Mouse (Mus musculus) gastrocnemius, adult 18-20 months (tissue): ENCODE data around the gene Bves. TPM values are rescaled to one million over a fixed set of nuclear protein-coding genes. Genes with fewer than 3 reads are reported as not detected.
"Not testable (repeated sequence)": the region's sequence is repeated elsewhere in the genome, so short reads cannot be mapped to it uniquely, and the experiment has no call there.

Experiments used
- DNase-seq: peaks from one replicate; pipeline ENCODE4 v3.0.0; 2021; ENCODE audit warnings: low spot score
- total RNA-seq, 2 experiments: library from RNA; stranded (reverse); gene quantifications; 2 replicates each; pipeline ENCODE4 v1.2.3; 2021

The Bves gene
- total RNA-seq, 2 experiments from 2014 or later = 34.5 to 37.2 TPM

DNA sequence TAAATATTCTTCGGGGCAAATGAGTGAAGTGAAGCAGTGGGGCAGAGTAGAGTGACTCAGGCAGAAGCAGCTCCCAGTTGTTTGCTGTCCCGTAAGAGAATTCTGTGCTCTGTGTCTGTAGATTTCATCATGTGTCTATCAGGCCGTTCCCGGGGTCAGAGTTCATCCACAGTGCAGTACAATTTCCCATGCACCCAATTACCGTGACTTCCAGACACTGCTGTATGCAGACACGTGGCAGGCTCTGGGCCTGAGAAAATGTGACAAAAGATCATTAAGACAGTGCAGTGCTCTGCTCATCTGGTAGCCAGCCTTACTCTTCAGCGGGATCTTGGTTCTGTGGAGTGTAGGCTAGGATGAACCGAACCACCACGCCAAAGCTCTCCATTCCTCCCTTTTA is 9.6 kb downstream of the Bves start:
- DNase-seq = no peak

GRCm38 (mm10) chr10:45348143-45348542 is 12.6 kb downstream of the Bves start:
- not testable (repeated sequence) for DNase-seq

- DNase-seq = peak; percentile 56
These were observed 20.5 kb downstream of the Bves start for GRCm38 (mm10) chr10:45356091-45356490.

DNA sequence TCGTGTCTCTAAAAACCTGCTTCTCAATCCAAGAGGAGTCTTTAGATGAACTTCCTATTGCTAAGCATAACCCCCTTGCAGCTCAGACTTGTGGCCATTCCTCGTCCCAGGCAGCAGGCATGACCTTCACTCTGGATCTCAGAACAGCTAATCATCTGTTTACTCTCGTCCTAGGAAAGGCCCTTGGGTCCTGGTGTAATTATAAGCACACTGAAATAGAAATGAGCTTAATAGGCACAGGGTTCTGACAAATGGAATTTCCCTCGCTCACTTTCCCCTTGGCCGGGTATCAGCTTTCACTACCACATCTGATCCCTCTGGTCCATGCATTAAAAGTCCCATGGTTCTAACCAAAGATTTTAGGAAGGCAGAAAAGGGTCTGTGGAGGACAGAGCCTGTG is 27.8 kb downstream of the Bves start:
- DNase-seq = peak; percentile 67

DNA sequence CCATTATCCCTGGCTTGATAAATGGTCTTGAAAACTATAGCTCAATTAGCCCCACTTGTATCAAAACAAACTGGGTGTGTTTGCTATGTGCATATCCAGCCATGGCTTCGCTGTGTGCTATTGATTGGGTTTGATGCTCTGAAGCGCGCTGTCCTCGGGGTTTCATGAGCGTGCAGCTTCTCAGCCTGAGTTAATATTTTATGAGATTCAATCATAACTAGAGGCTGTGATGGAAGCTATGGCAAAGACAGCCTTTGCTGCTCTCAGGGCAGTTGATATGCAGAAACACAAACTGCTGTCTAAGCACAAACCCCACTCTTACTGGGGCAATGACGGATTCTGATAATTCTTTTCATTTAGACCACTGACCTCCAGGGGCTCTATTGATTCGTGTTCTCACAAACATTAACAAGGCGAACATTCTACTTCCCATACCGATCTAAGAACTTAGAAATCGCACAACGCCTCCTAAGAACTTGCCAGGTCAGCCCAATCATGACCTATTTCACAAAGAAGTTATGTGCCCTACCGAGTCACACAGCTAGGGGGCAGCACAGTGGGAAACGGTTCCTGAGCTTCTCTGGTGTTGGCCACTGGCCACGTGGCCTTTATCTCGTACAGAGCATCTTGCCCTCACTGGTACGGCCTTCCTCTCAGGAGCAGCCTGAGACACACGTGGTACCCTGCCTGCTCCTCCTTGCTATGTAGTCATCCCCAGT is 31.6 kb downstream of the Bves start:
- no peak for DNase-seq

DNA sequence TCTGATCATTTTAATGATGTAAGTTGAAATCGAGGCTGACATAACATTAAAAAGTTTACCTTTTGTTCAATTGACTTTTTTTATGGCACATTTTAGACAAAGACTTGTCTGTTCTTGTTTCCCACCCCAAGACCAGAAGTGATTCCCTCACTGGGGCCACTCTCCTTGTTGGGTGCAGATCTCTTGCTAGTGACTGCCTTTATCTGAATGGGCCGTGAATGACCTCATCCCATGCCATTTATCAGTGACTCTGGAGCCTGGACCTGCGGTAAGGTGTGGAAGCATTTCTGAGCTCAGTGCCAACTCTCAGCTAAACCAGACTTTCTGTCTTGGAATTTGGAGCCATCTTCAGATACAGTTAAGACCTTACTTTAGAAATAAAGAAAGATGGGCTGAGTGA is 34.1 kb downstream of the Bves start:
- no peak for DNase-seq

GRCm38 (mm10) chr10:45370545-45370944 is 35.0 kb downstream of the Bves start:
- no peak for DNase-seq

DNA sequence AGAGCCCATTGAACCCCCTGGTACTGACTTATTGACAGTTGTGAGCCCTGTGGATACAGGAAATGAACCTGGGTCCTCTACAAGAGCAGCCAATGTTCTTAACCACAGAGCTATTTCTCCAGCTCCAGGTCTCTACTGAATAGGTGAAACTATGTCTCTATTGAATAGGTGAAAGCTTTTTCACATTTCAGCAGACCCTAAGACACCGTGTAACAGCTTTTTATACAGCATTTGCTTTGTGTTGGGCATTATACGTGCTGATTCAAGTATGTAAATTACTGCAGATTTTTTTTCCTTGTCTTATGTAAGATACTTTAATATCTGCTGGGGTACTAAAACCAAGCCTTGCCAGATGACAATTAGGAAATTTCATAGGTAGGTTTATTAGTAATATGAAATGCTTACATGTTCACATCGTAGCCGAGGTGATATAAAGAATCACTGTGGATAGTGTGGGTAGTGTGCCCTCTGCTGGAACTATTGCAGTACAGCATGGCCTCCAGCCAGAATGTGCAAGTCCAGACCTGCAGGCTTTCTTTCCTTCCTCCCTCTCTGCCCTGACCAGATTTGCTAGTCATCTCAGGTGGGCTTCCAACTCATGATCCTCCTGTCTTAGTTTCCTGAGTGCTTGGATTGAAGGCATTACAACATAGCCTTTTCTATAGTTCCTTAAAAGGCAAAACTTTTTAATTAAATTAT is 37.6 kb downstream of the Bves start:
- DNase-seq = peak; percentile 76

DNA sequence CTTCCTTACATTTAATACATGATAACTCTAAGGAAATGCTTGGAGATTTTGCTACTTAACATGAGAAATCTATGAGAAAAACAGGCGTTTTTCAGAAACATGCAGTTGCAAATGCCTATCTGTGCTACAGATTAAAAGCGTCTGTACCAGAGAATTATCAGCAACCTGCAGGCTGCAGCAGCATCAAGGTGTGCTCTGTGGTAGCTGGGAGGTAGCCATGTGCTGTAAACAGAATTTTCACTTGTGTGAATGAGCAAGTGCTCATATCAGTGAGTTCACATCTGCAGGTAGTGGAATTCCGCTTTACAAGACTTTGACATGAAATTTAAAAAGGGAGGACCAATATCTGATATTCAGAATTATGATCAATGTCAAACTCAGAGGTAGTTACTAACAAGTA is 42.7 kb downstream of the Bves start:
- DNase-seq = no peak

GRCm38 (mm10) chr10:45381937-45382636 is 46.5 kb downstream of the Bves start:
- no peak for DNase-seq

DNA sequence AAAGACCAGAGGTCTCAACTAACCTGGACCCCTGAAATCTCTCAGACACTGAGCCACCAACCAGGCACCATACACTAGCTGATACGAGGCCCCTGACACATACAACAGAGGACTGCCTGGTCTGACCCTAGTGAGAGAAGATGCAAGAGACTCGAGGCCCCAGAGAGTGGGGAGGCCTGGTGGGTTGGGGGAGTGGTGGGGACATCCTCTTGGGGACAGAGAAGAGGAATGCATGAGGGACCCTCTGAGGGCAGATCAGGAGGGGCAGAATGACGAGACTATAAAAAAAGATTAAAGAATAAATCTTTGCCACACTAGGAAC is 47.0 kb downstream of the Bves start:
- DNase-seq = no peak

- DNase-seq = no peak
These were observed 62.6 kb downstream of the Bves start for GRCm38 (mm10) chr10:45398211-45398610.

DNA sequence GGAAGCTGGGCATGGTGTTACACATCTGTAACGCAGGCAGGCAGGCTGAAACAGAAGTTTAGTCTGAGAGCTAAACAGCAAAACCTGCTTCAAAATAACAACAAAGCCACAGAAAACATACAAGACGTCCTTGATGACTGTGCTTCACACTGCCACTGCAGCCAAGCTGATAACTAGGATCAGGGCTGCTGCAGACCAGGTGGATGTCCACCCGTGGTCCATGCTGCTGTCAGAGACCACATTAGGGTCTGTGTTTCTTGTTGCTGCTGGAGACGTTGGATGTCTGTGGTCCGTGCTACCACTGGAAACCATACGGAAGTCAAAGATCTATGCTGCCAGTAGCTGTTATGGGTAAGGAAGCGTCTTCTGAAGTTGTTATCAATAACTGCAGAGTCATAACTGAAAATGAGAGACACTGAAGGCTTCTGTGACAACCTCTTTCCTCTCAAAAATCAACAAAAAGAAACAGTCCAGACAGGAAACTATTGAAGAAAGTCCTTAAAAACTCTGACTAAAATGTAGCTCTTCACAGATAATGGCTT is 64.2 kb downstream of the Bves start:
- no peak for DNase-seq

GRCm38 (mm10) chr10:45410624-45411341 is 75.2 kb downstream of the Bves start:
- DNase-seq = no peak

DNA sequence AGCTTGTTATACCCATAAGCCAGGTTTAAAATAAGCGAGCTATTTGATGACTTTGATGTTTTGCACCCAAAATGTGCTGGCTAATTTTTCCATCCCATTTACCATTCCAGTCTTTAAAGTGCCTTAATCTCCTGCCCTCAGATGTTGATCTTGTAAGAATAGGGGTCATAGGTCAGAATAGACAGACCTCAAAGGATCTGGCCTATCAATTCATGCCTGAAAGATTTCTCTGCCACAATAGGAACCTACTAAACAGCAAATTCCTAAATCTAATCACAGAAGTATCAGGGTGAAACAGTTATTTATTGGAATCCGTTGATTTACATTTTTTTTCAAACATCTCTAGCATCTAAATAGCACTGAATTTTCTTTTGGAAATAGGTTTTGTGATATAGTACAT is 76.2 kb downstream of the Bves start:
- no peak for DNase-seq

DNA sequence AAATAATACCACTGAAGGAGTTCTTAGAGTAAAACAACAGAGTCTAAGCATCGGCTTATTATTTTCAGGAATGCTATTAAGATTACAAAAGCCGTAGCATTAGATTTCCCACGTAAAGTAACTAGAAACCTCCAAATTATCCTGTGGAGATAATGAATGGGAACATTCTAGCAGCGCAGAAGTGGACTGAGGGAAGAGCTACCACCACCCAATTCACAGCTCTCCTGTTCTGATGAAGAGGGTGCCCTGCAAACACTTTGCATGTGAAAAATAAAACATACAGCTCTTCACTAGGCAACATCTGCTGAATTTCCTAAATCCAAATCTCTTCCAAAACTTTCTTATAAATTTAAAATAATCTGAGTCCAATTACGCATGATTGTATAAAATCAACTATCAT is 76.6 kb downstream of the Bves start:
- no peak for DNase-seq

Other genes starting within 250 kb of the Bves start
- gene Popdc3, start 157.7 kb upstream of the Bves start, total RNA-seq = 10 to 100 TPM; 50.9 to 64.4 TPM
- gene Lin28b, start 150.6 kb downstream of the Bves start, total RNA-seq = not detected
- gene Hace1, start 242.1 kb downstream of the Bves start, total RNA-seq = 1 to 10 TPM; 2.2 to 4.3 TPM